Mouse (Mus musculus) retina, embryonic 14.5 days (tissue): ENCODE results near the gene Kat8.

Experiments used
- DNase-seq: peaks from one replicate; pipeline ENCODE4 v3.0.0-alpha.2; 2015; ENCODE audit warnings: low spot score

Gene Kat8

GRCm38 (mm10) chr7:127897542-127897941, 14.8 kb upstream of the Kat8 start:
- no peak for DNase-seq

DNA sequence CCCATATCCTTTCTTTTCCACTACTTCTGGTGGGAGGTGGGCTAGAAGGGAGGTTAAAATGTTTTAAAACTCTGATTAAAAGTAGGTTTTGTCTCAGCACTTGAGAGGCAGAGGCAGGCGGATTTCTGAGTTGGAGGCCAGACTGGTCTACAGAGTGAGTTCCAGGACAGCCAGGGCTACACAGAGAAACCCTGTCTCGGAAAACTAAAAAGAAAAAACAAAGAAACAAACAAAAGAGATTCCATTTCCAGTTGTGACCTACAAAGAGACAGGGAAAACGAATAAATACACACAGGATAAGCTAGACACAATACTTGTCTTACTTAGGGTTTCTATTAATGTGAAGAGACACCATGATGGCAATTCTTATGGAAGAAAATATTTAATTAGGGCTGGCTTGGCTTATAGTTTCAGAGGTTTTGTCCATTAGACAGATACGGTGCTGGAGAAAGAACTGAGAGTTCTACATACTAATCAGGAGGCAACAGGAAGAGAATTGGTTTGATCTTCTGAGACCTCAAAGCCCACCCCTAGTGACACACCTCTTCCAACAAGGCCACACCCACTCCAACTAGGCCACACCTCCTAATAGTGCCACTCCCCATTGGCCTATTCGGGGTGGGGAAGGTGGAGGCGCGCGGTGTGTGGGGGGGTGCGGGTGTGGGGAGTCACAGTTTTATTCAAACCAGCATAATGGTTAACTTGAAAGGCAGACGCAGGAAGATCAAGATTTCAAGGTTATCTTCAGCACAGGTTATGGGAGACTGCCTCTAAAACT, 13.9 kb upstream of the Kat8 start:
- no peak for DNase-seq

DNA sequence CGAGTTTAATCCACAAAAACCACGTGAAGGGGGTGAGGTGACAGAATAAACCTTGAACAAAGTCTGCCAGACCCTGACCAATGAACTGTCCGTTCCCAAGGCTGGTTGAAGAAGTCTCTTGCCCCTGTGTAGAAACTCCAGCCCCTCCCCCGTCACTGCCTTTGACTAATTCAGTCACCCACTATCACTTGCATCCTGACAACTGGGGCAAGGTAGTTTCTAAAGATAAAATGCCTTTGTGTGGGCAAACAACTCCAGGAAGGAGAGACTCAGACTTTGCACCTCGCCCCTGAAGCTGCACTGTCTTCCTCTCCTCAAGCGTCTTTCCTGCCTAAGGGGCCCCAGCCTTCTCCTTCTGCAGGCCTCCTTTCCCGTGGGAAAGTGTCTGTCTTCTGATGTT, 12.3 kb upstream of the Kat8 start:
- DNase-seq: no peak

DNA sequence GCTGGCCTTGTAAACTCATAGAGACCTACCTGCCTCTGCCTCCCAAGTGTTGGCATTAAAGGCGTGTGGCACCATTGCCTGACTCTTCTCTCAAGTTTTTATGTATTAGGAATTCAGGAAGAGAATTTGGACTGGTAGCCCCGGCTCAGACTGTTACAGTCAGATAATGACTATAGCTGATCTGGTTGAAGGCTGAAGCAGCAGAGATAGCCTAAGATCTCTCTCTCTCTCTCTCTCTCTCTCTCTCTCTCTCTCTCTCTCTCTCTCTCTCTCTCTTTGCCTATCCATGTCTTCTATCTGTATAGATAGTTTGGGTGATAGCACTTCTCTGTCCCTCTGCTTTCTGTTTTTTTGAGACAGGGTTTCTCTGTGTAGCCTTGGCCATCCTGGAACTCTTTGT, 10.5 kb upstream of the Kat8 start:
- DNase-seq: no peak

- peak; percentile 84 for DNase-seq
Measured at GRCm38 (mm10) chr7:127903971-127904796, 8.1 kb upstream of the Kat8 start, which contains the start of gene Bckdk. Bckdk (plus strand) TSS chr7:127904082.

- DNase-seq: no peak
Measured at GRCm38 (mm10) chr7:127907939-127908338, 4.4 kb upstream of the Kat8 start.

DNA sequence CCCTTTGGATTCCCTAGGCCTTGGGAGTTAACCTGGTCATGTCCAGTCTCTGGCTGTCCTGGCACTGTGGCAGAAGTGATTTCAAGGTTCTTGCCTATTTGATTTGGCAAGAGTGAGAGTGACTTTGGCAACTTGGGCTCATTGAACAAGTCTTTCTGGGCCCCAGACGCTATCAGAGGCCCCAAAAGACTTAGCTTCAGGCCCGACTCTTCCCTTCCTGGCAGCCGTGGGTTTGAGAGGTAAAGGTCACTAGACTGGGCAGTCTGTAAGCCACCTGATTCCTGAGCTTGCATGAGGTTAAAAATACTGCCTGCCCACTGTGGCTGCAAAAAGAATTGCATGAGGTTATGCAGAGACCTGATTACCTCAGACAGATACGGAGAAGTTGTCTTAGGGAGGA, 3.7 kb upstream of the Kat8 start:
- DNase-seq: no peak

DNA sequence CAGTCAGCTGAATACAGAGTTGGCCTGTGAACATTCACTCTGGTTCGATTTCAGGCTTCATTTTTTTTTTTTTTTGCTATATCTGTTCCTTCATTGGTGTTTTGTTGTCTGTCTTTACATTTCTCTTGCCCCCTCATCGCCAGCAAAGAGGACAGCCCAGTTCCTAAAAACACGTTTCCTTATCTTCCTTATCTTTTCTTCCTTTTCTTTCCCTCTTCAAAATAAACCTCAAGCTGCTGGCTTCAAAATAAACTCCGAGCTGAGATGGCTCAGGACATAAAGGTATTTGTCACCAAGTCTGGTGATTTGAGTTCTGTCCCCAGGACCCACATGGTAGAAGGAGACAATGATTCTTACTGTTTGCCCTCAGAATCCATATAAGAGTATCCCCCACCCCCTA, 622 bp downstream of the Kat8 start:
- no peak for DNase-seq

- DNase-seq: no peak
Measured at GRCm38 (mm10) chr7:127915293-127915692, 3.0 kb downstream of the Kat8 start.

DNA sequence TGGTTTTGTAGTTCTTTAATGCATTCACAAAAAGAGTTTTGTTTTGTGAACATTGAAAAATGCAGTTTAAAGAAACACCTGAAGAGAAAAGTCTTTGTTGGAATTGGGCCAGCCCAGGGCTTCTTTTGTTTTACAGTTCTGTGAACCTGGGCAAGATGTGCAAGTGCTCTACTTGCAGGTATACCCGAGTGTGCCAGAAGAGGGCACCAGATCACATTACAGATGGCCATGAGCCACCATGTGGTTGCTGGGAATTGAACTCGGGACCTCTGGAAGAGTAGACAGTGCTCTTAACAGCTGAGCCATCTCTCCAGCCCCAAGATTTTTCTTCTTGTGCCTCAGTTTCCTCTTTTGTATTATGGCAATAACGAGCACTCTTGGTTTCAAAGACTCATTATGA, 5.9 kb downstream of the Kat8 start:
- DNase-seq: peak; percentile 47

GRCm38 (mm10) chr7:127919290-127919689, 7.0 kb downstream of the Kat8 start:
- DNase-seq: peak; percentile 53

DNA sequence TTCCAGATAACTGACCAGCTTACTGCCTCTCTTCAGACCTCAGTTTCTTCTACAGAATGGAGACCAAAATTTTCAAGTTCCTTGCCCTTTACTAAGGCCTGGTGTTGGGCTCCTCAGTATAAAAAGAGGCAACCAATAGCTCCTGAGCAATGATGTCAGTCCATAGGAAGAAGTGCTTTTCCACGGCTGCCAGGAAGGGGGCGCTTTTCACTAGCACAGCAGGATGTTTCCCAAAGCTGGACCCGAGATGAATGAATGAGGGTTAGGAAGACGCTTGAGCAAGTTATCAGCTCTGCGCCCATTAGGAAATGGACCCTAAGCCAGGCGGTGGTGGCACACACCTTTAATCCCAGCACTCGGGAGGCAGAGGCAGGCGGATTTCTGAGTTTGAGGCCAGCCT, 9.2 kb downstream of the Kat8 start:
- DNase-seq: peak; percentile 51

DNA sequence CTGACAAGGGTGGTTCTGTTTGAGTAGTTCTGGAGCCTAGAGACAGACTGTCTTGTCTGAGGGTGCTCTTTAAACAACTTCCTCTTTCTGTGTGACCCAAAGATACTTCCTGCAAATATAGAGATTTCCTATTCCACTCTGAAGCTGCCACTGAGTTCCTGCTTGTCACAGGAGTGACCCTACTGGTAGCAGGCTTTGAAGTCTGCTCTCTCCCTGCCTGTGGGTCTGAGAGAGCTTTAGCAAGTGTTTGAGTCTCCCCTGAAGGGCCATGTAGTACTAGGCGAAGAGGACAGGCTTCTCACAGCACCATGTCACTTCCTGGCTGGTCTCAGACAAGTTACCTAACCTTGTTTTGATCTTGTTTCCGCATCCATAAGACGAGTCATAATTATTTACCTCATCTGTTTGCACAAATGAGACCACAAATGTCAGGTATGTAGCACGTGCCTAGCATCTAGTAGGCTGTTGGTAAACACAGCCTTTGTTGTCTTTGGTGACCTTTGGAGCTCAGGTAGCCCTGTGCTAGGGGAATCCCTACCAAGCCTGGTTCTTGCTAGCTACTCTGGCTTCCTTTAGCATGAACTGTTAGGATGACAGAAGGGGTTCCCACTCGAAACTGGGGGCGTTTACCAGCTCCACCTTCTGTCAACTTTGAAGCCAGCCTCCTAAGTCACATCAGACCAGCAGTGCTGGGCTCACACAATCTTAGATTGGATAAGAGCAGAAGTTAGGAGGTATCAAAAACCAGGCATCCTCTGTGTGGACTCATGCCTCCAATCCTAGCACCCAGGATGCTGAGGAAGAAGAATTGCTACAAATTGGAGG, 10.3 kb downstream of the Kat8 start:
- DNase-seq: no peak

GRCm38 (mm10) chr7:127923714-127924113, 11.4 kb downstream of the Kat8 start:
- no peak for DNase-seq

DNA sequence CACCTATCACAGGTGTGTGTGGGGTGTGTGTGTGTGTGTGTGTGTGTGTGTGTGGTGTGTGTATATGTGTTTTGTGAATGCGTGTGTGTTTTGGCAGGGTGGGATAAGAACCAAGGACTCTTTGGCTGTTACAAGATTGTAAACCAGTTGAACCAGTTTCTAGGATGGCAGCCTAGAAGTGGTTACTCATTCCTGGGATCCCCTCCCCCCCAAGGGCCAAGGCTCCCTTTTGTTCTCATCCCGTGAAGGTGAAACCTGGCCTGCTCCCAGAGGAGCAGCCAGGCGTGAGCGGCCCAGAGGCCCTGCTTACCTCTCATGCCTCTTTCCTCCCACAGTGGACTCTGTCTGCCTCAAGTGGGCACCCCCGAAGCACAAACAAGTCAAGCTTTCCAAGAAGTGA, 12.9 kb downstream of the Kat8 start:
- no peak for DNase-seq

DNA sequence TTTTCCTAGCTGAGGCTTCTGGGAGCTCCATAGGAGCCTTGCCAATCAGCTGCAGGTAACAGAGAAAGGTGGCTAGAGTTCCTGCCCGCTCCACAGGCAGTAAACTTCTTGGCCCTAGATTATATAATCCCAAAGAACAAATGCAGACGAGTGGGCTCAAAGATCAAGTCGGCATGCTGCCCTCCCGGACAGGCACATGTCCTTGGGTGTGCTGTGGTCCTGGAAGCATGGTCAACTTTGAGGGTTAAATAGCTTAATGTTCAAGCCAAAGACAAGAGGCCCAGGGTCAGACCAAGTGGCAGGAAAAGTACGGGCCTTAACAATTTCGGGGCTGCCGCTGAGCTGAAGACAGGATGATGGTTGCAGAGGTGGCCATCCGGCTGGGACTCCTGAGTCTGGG, 13.8 kb downstream of the Kat8 start:
- DNase-seq: no peak

DNA sequence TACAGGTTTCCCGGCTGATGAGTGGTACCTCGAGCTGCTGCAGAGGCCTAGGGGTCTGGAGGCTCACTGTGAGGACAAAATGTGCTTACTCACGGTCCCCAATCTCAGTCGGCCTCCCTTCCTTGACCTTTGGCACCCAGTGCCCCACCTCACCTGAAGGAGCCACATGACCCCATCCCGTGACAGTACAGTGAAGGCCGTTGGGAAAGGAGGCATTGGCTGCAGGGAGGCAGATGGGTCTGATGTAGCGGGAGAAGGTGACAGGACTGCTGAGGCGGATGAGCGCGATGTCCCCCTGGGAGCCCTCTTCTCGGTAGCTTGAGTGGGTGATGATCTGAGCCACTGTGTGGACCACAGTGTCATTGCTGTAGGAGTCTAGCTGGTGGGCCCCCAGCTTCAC, 14.5 kb downstream of the Kat8 start:
- DNase-seq: no peak

DNA sequence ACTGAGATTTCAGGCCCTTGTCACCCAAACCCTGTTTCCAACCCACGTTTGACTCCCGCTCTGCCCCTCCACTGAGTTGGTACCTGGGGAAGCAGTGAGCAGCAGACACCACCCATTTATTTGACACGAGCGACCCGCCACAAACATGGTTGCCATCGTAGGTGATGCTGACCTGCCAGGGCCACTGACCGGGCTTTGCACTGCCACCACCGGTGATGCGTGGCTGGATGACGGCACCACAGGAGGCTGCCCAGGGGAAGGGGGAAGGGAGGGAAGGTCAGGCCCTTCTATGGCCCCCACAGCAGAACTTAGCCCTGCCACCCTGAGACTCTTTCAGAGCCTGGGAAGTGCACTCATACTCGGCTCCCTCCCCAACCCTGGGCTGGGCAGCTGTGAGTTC, 15.4 kb downstream of the Kat8 start:
- no peak for DNase-seq

DNA sequence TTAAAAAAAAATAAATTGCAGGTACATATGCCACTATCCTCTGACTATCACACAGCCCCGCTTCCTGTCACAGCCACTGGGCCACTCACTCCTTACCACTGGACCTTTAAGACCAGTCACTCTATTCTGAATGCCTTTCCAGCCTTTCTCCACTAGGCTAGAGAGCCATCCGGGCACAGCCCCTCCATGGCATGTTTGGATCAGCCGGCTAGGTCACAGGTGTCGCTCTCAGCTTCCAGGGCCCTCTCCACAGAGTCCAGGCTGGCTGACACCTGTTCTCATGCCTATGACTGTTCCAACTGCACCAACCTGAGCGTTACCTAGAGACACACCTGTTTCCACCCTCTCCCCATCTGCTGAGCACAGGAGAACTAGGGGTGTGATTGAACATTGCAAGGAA, 16.3 kb downstream of the Kat8 start:
- no peak for DNase-seq

GRCm38 (mm10) chr7:127929923-127930322, 17.6 kb downstream of the Kat8 start, which contains the start of gene Prss8:
Prss8 (minus strand) TSS chr7:127930104.
- DNase-seq: no peak

DNA sequence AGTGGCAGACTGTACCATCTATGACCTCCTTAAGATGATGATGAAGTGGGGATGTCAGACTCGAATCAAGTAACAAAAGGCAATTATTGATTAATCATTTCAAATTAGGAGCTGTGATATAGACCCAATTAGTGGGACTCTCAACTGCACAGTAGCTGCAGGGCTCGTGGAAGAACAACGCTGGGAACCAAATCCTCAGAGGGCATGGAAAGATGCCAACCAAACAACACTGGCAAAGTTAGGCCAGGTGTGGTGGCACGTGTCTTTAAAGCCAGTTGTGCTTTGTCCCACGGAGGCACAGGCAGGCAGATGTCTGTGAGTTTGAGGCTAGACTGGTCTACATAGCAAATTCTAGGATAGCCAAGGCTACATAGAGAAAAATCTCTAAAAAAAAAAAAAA, 18.3 kb downstream of the Kat8 start:
- DNase-seq: no peak

- no peak for DNase-seq
Measured at GRCm38 (mm10) chr7:127931351-127932135, 19.2 kb downstream of the Kat8 start.
